Mouse (Mus musculus): Measurements from ENCODE around the gene Trim26.
"Not testable (repeated sequence)": the region's sequence is repeated elsewhere in the genome, so short reads cannot be mapped to it uniquely, and the experiment has no call there.

Trim26 gene

GRCm38 (mm10) chr17:36836874-36837647 is at the start of gene Trim26:
Gene Trim26 (plus strand): TSS chr17:36837134.
- in situ Hi-C loops (cut with MboI; ENCODE audit: unreplicated experiment in 2 of 2) = no loop called here

GRCm38 (mm10) chr17:36788351-36788750 is 48.6 kb upstream of the Trim26 start:
- in situ Hi-C loops (cut with MboI; ENCODE audit: unreplicated experiment in 2 of 2) = loop anchor here (5.0 to 10.0 kb wide), 3 partner anchors 431 to 854 kb away; no protein-coding TSS in a partner anchor

GRCm38 (mm10) chr17:36788801-36789200 is 48.1 kb upstream of the Trim26 start:
- in situ Hi-C loops (cut with MboI; ENCODE audit: unreplicated experiment in 2 of 2) = loop anchor here (5.0 to 10.0 kb wide), 3 partner anchors 432 to 854 kb away; no protein-coding TSS in a partner anchor

- in situ Hi-C loops (cut with MboI; ENCODE audit: unreplicated experiment in 2 of 2) = no loop called here
Measured at GRCm38 (mm10) chr17:36799493-36799892, 37.4 kb upstream of the Trim26 start.

- in situ Hi-C loops (cut with MboI; ENCODE audit: unreplicated experiment in 2 of 2) = loop anchor here in 1 of 2 experiments (25.0 kb wide), 1 partner anchor 713 kb away; no protein-coding TSS in a partner anchor
Measured at GRCm38 (mm10) chr17:36799921-36800462, 36.9 kb upstream of the Trim26 start.

- in situ Hi-C loops (cut with MboI; ENCODE audit: unreplicated experiment in 2 of 2) = loop anchor here in 1 of 2 experiments (10.0 to 25.0 kb wide), 2 partner anchors 393 to 725 kb away; partner anchors contain the start of gene Olfr94
Measured at GRCm38 (mm10) chr17:36811871-36812270, 25.1 kb upstream of the Trim26 start, which contains the start of gene H2-M10.6. Gene H2-M10.6 (plus strand): TSS chr17:36812171.

- in situ Hi-C loops (cut with MboI; ENCODE audit: unreplicated experiment in 2 of 2) = loop anchor here in 1 of 2 experiments (25.0 kb wide), 1 partner anchor 737 kb away; no protein-coding TSS in a partner anchor
Measured at GRCm38 (mm10) chr17:36824005-36824404, 12.9 kb upstream of the Trim26 start.

GRCm38 (mm10) chr17:36825525-36825924 is 11.4 kb upstream of the Trim26 start:
- in situ Hi-C loops (cut with MboI; ENCODE audit: unreplicated experiment in 2 of 2) = no loop called here

GRCm38 (mm10) chr17:36826002-36826401 is 10.9 kb upstream of the Trim26 start:
- in situ Hi-C loops (cut with MboI; ENCODE audit: unreplicated experiment in 2 of 2) = not testable (repeated sequence)

GRCm38 (mm10) chr17:36828488-36828887 is 8.4 kb upstream of the Trim26 start:
- in situ Hi-C loops (cut with MboI; ENCODE audit: unreplicated experiment in 2 of 2) = no loop called here

GRCm38 (mm10) chr17:36830470-36830869 is 6.5 kb upstream of the Trim26 start:
- in situ Hi-C loops (cut with MboI; ENCODE audit: unreplicated experiment in 2 of 2) = no loop called here

- in situ Hi-C loops (cut with MboI; ENCODE audit: unreplicated experiment in 2 of 2) = no loop called here
Measured at GRCm38 (mm10) chr17:36832694-36833093, 4.2 kb upstream of the Trim26 start.

GRCm38 (mm10) chr17:36835591-36836426 is 1.1 kb upstream of the Trim26 start:
- in situ Hi-C loops (cut with MboI; ENCODE audit: unreplicated experiment in 2 of 2) = no loop called here

- in situ Hi-C loops (cut with MboI; ENCODE audit: unreplicated experiment in 2 of 2) = no loop called here
Measured at GRCm38 (mm10) chr17:36836427-36836812, 514 bp upstream of the Trim26 start.

- in situ Hi-C loops (cut with MboI; ENCODE audit: unreplicated experiment in 2 of 2) = no loop called here
Measured at GRCm38 (mm10) chr17:36839001-36839400, 2.1 kb downstream of the Trim26 start.

- in situ Hi-C loops (cut with MboI; ENCODE audit: unreplicated experiment in 2 of 2) = no loop called here
Measured at GRCm38 (mm10) chr17:36839931-36840330, 3.0 kb downstream of the Trim26 start.

GRCm38 (mm10) chr17:36840961-36841445 is 4.1 kb downstream of the Trim26 start:
- in situ Hi-C loops (cut with MboI; ENCODE audit: unreplicated experiment in 2 of 2) = no loop called here

- in situ Hi-C loops (cut with MboI; ENCODE audit: unreplicated experiment in 2 of 2) = no loop called here
Measured at GRCm38 (mm10) chr17:36843696-36844095, 6.8 kb downstream of the Trim26 start.

- in situ Hi-C loops (cut with MboI; ENCODE audit: unreplicated experiment in 2 of 2) = no loop called here
Measured at GRCm38 (mm10) chr17:36844286-36844719, 7.4 kb downstream of the Trim26 start.

- in situ Hi-C loops (cut with MboI; ENCODE audit: unreplicated experiment in 2 of 2) = no loop called here
Measured at GRCm38 (mm10) chr17:36844725-36845124, 7.8 kb downstream of the Trim26 start.

- in situ Hi-C loops (cut with MboI; ENCODE audit: unreplicated experiment in 2 of 2) = no loop called here
Measured at GRCm38 (mm10) chr17:36848911-36849310, 12.0 kb downstream of the Trim26 start.

All from v-Abl transformed pro-B cells (cell line).